Comparison of ENCODE assay signal across 27 mouse cellular contexts in the genomic region with DNA sequence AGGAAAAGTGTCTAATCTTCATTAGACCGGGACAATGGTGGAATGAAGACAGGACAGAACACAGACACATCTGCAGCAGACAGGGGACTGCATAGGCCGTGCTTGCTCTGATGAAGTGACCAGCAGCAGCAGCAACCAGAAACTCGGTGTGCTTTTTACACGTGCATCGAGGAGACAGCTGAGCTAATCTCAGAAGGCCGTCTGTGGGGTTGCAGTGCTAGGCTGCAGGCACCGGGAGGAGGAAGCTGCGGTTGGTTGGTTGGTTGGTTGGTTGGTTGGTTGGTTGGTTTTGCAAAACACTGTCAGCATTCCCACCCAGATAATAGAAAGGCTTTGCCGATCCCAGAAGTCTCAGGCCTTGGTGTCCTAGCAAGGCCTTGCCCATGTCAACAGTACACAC.
DNase-seq lines count a peak whose midpoint lies in the region; ATAC-seq and TF ChIP-seq lines count a peak whose summit lies in the region.
"Had no signal": no experiment of that assay in that cellular context is flagged by ENCODE, and none has a peak within 500 bp of the region (broad histone marks: within the 10 kb centered on the region; RNA-seq: fewer than 3 reads in every experiment).

No protein-coding gene starts in this region.

- ATAC-seq in granulocyte monocyte progenitor cell, adult 5-6 weeks (replicated peaks; ENCODE audit: poor library complexity, severe bottlenecking) = peak; percentile 73
- peak; percentile 63 for ATAC-seq in megakaryocyte progenitor cell, adult 5-6 weeks (replicated peaks; ENCODE audit: poor library complexity)
- ATAC-seq in heart, embryonic 12.5 days (ENCODE audit: insufficient number of reproducible peaks, low FRiP score) = no peak
- ATAC-seq: activated CD4-positive, CD25-positive, alpha-beta regulatory T cell, adult 4 months; forebrain, embryonic 14.5 days; forebrain, embryonic 16.5 days; Patski had no signal

- H3K4me2 ChIP-seq in CH12.LX (ENCODE audit: insufficient read depth, low read depth, poor library complexity, severe bottlenecking) = no peak overlapping the region
- H3K4me2 ChIP-seq in heart, embryonic 12.5 days = no peak overlapping the region
- H3K4me2 ChIP-seq: embryonic facial prominence, embryonic 13.5 days; embryonic facial prominence, embryonic 15.5 days; forebrain, embryonic 12.5 days had no signal

- peak; percentile 25 for DNase-seq in CH12.LX (ENCODE audit: extremely low read depth)
- peak; percentile 21 for DNase-seq in splenic B cell, adult 2 months (ENCODE audit: low read depth, low spot score)
- no peak for DNase-seq in testis, postnatal 10 days (ENCODE audit: low spot score)
- no peak for DNase-seq in spleen, postnatal 36 days (ENCODE audit: low spot score in 2 of 2)
- DNase-seq: adrenal gland, adult 8-10 months; adrenal gland, postnatal 14 days; adrenal gland, postnatal 36 days; cerebellum, adult 11 months; cerebellum, adult 18-20 months; cerebellum, adult 8-10 months; cerebellum, adult 9-11 months; cerebellum, postnatal 14 days; cerebellum, postnatal 36 days; embryo, embryonic 11 days had no signal

- TF ChIP-seq CTCF in CH12.LX (conservative IDR thresholded peaks at IDR 0.05 in 1 of 2, IDR thresholded peaks at IDR 0.05 in 1 of 2; ENCODE audit: low read depth in 2 of 2, low read length in 2 of 2) = no peak

- no peak for TF ChIP-seq POLR2A in CH12.LX (IDR thresholded peaks at IDR 0.05; ENCODE audit: low read depth, low read length)

- no peak for TF ChIP-seq RAD21 in CH12.LX (IDR thresholded peaks at IDR 0.05; ENCODE audit: low read depth, low read length)

- no peaks in the 10 kb centered on the region for H3K79me2 ChIP-seq in CH12.LX (replicated peaks; ENCODE audit: control insufficient read depth, extremely low read depth, insufficient read depth, poor library complexity, severe bottlenecking)

- no peak overlapping the region for H3K27ac ChIP-seq in CH12.LX (ENCODE audit: insufficient read depth, low read depth)
- no peak overlapping the region for H3K27ac ChIP-seq in heart, embryonic 12.5 days (ENCODE audit: poor library complexity, severe bottlenecking)
- H3K27ac ChIP-seq: embryonic facial prominence, embryonic 13.5 days; embryonic facial prominence, embryonic 15.5 days; forebrain, embryonic 10.5 days; forebrain, embryonic 12.5 days had no signal

- H3K4me1 ChIP-seq in CH12.LX (ENCODE audit: control insufficient read depth in 1 of 2, insufficient read depth in 2 of 2) = peaks cover 3 to 24% of the 10 kb centered on the region in 2 experiments; a peak in 2 of 4 replicates
- no peaks in the 10 kb centered on the region for H3K4me1 ChIP-seq in heart, embryonic 12.5 days (replicated peaks)
- H3K4me1 ChIP-seq: embryonic facial prominence, embryonic 13.5 days; embryonic facial prominence, embryonic 15.5 days; forebrain, embryonic 10.5 days; forebrain, embryonic 12.5 days had no signal

- no peak overlapping the region for H3K4me3 ChIP-seq in CH12.LX (replicated peaks in 1 of 3; ENCODE audit: low read depth in 2 of 3, low read length in 2 of 3, poor library complexity in 1 of 3)
- H3K4me3 ChIP-seq in heart, embryonic 12.5 days = no peak overlapping the region
- H3K4me3 ChIP-seq: embryonic facial prominence, embryonic 13.5 days; embryonic facial prominence, embryonic 15.5 days; erythroblast, embryonic 14.5 days; forebrain, embryonic 10.5 days; forebrain, embryonic 12.5 days had no signal

- peaks cover 0 to 11% of the 10 kb centered on the region in 2 experiments for H3K36me3 ChIP-seq in CH12.LX (replicated peaks in 1 of 2; ENCODE audit: control insufficient read depth in 1 of 2, insufficient read depth in 1 of 2, low read length in 1 of 2)
- no peaks in the 10 kb centered on the region; the same call in 1 of the 2 replicates for H3K36me3 ChIP-seq in splenic B cell, adult 2 months (ENCODE audit: control insufficient read depth, insufficient read depth, low read length, poor library complexity, severe bottlenecking)
- H3K36me3 ChIP-seq in heart, embryonic 12.5 days = peaks cover 10% of the 10 kb centered on the region; the same call in 1 of the 2 replicates
- H3K36me3 ChIP-seq: embryonic facial prominence, embryonic 15.5 days; forebrain, embryonic 12.5 days had no signal

- no peaks in the 10 kb centered on the region for H3K27me3 ChIP-seq in CH12.LX (replicated peaks)
- H3K27me3 ChIP-seq in splenic B cell, adult 2 months (ENCODE audit: control insufficient read depth, insufficient read depth, low read length, poor library complexity, severe bottlenecking) = no peaks in the 10 kb centered on the region
- H3K27me3 ChIP-seq in heart, embryonic 12.5 days (replicated peaks) = no peaks in the 10 kb centered on the region
- H3K27me3 ChIP-seq: embryonic facial prominence, embryonic 13.5 days; embryonic facial prominence, embryonic 15.5 days; forebrain, embryonic 12.5 days; Patski had no signal

- dilution Hi-C loops in CH12.LX (cut with MboI; ENCODE audit: extremely low pct_ligation_motif_present, extremely low pct_unique_long_range_greater_than_20kb, low sequenced_read_pairs) = no loop called here

- 72% methylated on average over 9 of the region's 9 CpGs for WGBS in heart, embryonic 12.5 days

- no peaks in the 10 kb centered on the region for H3K9me3 ChIP-seq in CH12.LX (replicated peaks; ENCODE audit: low read length)
- no peaks in the 10 kb centered on the region for H3K9me3 ChIP-seq in heart, embryonic 12.5 days (replicated peaks)
- H3K9me3 ChIP-seq: embryonic facial prominence, embryonic 13.5 days; embryonic facial prominence, embryonic 15.5 days; forebrain, embryonic 10.5 days; forebrain, embryonic 12.5 days; G1E had no signal

- TF ChIP-seq EP300 in CH12.LX (IDR thresholded peaks at IDR 0.05; ENCODE audit: low read length) = no peak

- in situ Hi-C loops in CH12.LX (cut with MboI; ENCODE audit: low pct_ligation_motif_present, low pct_unique_long_range_greater_than_20kb, low sequenced_read_pairs) = no loop called here

- H3K9ac ChIP-seq in CH12.LX (ENCODE audit: insufficient read depth, low read depth) = no peak overlapping the region
- H3K9ac ChIP-seq in heart, embryonic 12.5 days = no peak overlapping the region
- H3K9ac ChIP-seq: embryonic facial prominence, embryonic 13.5 days; embryonic facial prominence, embryonic 15.5 days; forebrain, embryonic 12.5 days had no signal

TF ChIP-seq in CH12.LX, 34 proteins besides CTCF, POLR2A, EP300 and RAD21:
- TF ChIP-seq BHLHE40 (IDR thresholded peaks at IDR 0.05; ENCODE audit: low read depth, low read length) (peak; percentile 77), ZC3H11A (IDR thresholded peaks at IDR 0.05; ENCODE audit: low read depth, low read length) (no peak)

Comparison
In these comparisons a context has a peak if more than half of its experiments do, and no peak if none do; other contexts are left out.
1. DNase-seq: peak in CH12.LX (single experiment) and splenic B cell, adult 2 months (single experiment); none in testis, postnatal 10 days (single experiment) and spleen, postnatal 36 days (0 of 2).